Mouse (Mus musculus): ENCODE measurements at regions not wholly inside any gene's neighbourhood (a gene's known extent, or its start where the extent isn't known, plus 50 kb on each side); places are given as distances from the start of the nearest gene placed in this dataset.

GRCm38 (mm10) chr11:56285575-56286260 lies 244.9 kb upstream of the Nmur2 start:
- 74% methylated on average over 2 of the region's 2 CpGs for WGBS
- H3K4me2 ChIP-seq (ENCODE audit: low read depth, low read length) = no peak overlapping the region
- H3K9ac ChIP-seq (replicated peaks; ENCODE audit: low read length) = no peak overlapping the region
- H3K27me3 ChIP-seq (ENCODE audit: control insufficient read depth, insufficient read depth, low read length) = no peaks in the 10 kb centered on the region
- no peak overlapping the region for H3K4me3 ChIP-seq (ENCODE audit: low read depth, low read length)
- no peaks in the 10 kb centered on the region for H3K36me3 ChIP-seq (replicated peaks; ENCODE audit: control insufficient read depth, insufficient read depth, low read depth, low read length)
- H3K27ac ChIP-seq (replicated peaks; ENCODE audit: low read depth, low read length) = no peak overlapping the region
- H3K4me1 ChIP-seq (ENCODE audit: control insufficient read depth, insufficient read depth, low read length) = no peaks in the 10 kb centered on the region
- ATAC-seq (replicated peaks; ENCODE audit: insufficient number of reproducible peaks, low FRiP score, low TSS enrichment, low read depth) (no peak), DNase-seq (ENCODE audit: low spot score) (no peak)
- H3K9me3 ChIP-seq (replicated peaks; ENCODE audit: control insufficient read depth, low read length) = no peaks in the 10 kb centered on the region

GRCm38 (mm10) chr11:56281201-56281600 lies 240.4 kb upstream of the Nmur2 start:
- no peaks in the 10 kb centered on the region for H3K9me3 ChIP-seq (replicated peaks; ENCODE audit: control insufficient read depth, low read length)
- DNase-seq (ENCODE audit: low spot score) (no peak), ATAC-seq (replicated peaks; ENCODE audit: insufficient number of reproducible peaks, low FRiP score, low TSS enrichment, low read depth) (no peak)
- no peak overlapping the region for H3K4me3 ChIP-seq (ENCODE audit: low read depth, low read length)
- H3K27ac ChIP-seq (replicated peaks; ENCODE audit: low read depth, low read length) = no peak overlapping the region
- H3K36me3 ChIP-seq (replicated peaks; ENCODE audit: control insufficient read depth, insufficient read depth, low read depth, low read length) = no peaks in the 10 kb centered on the region
- H3K4me1 ChIP-seq (ENCODE audit: control insufficient read depth, insufficient read depth, low read length) = no peaks in the 10 kb centered on the region
- no peak overlapping the region for H3K4me2 ChIP-seq (ENCODE audit: low read depth, low read length)
- no peak overlapping the region for H3K9ac ChIP-seq (replicated peaks; ENCODE audit: low read length)
- no peaks in the 10 kb centered on the region for H3K27me3 ChIP-seq (ENCODE audit: control insufficient read depth, insufficient read depth, low read length)
- WGBS = 74% methylated on average over 4 of the region's 4 CpGs

- Histone ChIP-seq H3K4me2 (ENCODE audit: low read depth, low read length) (no peak overlapping the region), H3K4me1 (ENCODE audit: control insufficient read depth, insufficient read depth, low read length) (no peaks in the 10 kb centered on the region), H3K27me3 (ENCODE audit: control insufficient read depth, insufficient read depth, low read length) (no peaks in the 10 kb centered on the region), H3K9ac (replicated peaks; ENCODE audit: low read length) (no peak overlapping the region), H3K9me3 (replicated peaks; ENCODE audit: control insufficient read depth, low read length) (no peaks in the 10 kb centered on the region), H3K4me3 (ENCODE audit: low read depth, low read length) (no peak overlapping the region), H3K27ac (replicated peaks; ENCODE audit: low read depth, low read length) (no peak overlapping the region), H3K36me3 (replicated peaks; ENCODE audit: control insufficient read depth, insufficient read depth, low read depth, low read length) (no peaks in the 10 kb centered on the region)
- DNase-seq (ENCODE audit: low spot score) = no peak
- no peak for ATAC-seq (replicated peaks; ENCODE audit: insufficient number of reproducible peaks, low FRiP score, low TSS enrichment, low read depth)
- 65% methylated on average over 2 of the region's 2 CpGs for WGBS
Observed at GRCm38 (mm10) chr11:56280216-56280615, 239.4 kb upstream of the Nmur2 start.

GRCm38 (mm10) chr11:56269915-56270493 lies 229.2 kb upstream of the Nmur2 start:
- Histone ChIP-seq H3K36me3 (replicated peaks; ENCODE audit: control insufficient read depth, insufficient read depth, low read depth, low read length) (no peaks in the 10 kb centered on the region), H3K9ac (replicated peaks; ENCODE audit: low read length) (no peak overlapping the region), H3K27ac (replicated peaks; ENCODE audit: low read depth, low read length) (no peak overlapping the region), H3K9me3 (replicated peaks; ENCODE audit: control insufficient read depth, low read length) (no peaks in the 10 kb centered on the region), H3K4me1 (ENCODE audit: control insufficient read depth, insufficient read depth, low read length) (no peaks in the 10 kb centered on the region), H3K27me3 (ENCODE audit: control insufficient read depth, insufficient read depth, low read length) (no peaks in the 10 kb centered on the region), H3K4me3 (ENCODE audit: low read depth, low read length) (no peak overlapping the region), H3K4me2 (ENCODE audit: low read depth, low read length) (no peak overlapping the region)
- DNase-seq (ENCODE audit: low spot score) (no peak), ATAC-seq (replicated peaks; ENCODE audit: insufficient number of reproducible peaks, low FRiP score, low TSS enrichment, low read depth) (no peak)
- WGBS = 41% methylated on average over 3 of the region's 3 CpGs

- WGBS = 92% methylated on average over 10 of the region's 10 CpGs
- no peak for DNase-seq (ENCODE audit: low spot score)
- H3K27ac ChIP-seq (replicated peaks; ENCODE audit: low read depth, low read length) = no peak overlapping the region
- H3K9me3 ChIP-seq (replicated peaks; ENCODE audit: control insufficient read depth, low read length) = no peaks in the 10 kb centered on the region
- no peak overlapping the region for H3K9ac ChIP-seq (replicated peaks; ENCODE audit: low read length)
- no peaks in the 10 kb centered on the region for H3K4me1 ChIP-seq (ENCODE audit: control insufficient read depth, insufficient read depth, low read length)
- ATAC-seq (replicated peaks; ENCODE audit: insufficient number of reproducible peaks, low FRiP score, low TSS enrichment, low read depth) = no peak
- H3K4me2 ChIP-seq (ENCODE audit: low read depth, low read length) = no peak overlapping the region
- no peaks in the 10 kb centered on the region for H3K27me3 ChIP-seq (ENCODE audit: control insufficient read depth, insufficient read depth, low read length)
- H3K4me3 ChIP-seq (ENCODE audit: low read depth, low read length) = no peak overlapping the region
- H3K36me3 ChIP-seq (replicated peaks; ENCODE audit: control insufficient read depth, insufficient read depth, low read depth, low read length) = no peaks in the 10 kb centered on the region
Observed at GRCm38 (mm10) chr11:56262726-56263125, 221.9 kb upstream of the Nmur2 start.

- Histone ChIP-seq H3K4me3 (ENCODE audit: low read depth, low read length) (no peak overlapping the region), H3K4me2 (ENCODE audit: low read depth, low read length) (no peak overlapping the region), H3K4me1 (ENCODE audit: control insufficient read depth, insufficient read depth, low read length) (no peaks in the 10 kb centered on the region), H3K9me3 (replicated peaks; ENCODE audit: control insufficient read depth, low read length) (no peaks in the 10 kb centered on the region), H3K27ac (replicated peaks; ENCODE audit: low read depth, low read length) (no peak overlapping the region), H3K36me3 (replicated peaks; ENCODE audit: control insufficient read depth, insufficient read depth, low read depth, low read length) (no peaks in the 10 kb centered on the region), H3K27me3 (ENCODE audit: control insufficient read depth, insufficient read depth, low read length) (no peaks in the 10 kb centered on the region), H3K9ac (replicated peaks; ENCODE audit: low read length) (no peak overlapping the region)
- 84% methylated on average over 2 of the region's 2 CpGs for WGBS
- no peak for ATAC-seq (replicated peaks; ENCODE audit: insufficient number of reproducible peaks, low FRiP score, low TSS enrichment, low read depth)
- DNase-seq (ENCODE audit: low spot score) = no peak
Observed at GRCm38 (mm10) chr11:56256356-56256755, 215.5 kb upstream of the Nmur2 start.

GRCm38 (mm10) chr11:56254437-56254836 lies 213.6 kb upstream of the Nmur2 start:
- Histone ChIP-seq H3K9ac (replicated peaks; ENCODE audit: low read length) (no peak overlapping the region), H3K9me3 (replicated peaks; ENCODE audit: control insufficient read depth, low read length) (no peaks in the 10 kb centered on the region), H3K36me3 (replicated peaks; ENCODE audit: control insufficient read depth, insufficient read depth, low read depth, low read length) (no peaks in the 10 kb centered on the region), H3K4me3 (ENCODE audit: low read depth, low read length) (no peak overlapping the region), H3K27me3 (ENCODE audit: control insufficient read depth, insufficient read depth, low read length) (no peaks in the 10 kb centered on the region), H3K27ac (replicated peaks; ENCODE audit: low read depth, low read length) (no peak overlapping the region), H3K4me2 (ENCODE audit: low read depth, low read length) (no peak overlapping the region), H3K4me1 (ENCODE audit: control insufficient read depth, insufficient read depth, low read length) (no peaks in the 10 kb centered on the region)
- ATAC-seq (replicated peaks; ENCODE audit: insufficient number of reproducible peaks, low FRiP score, low TSS enrichment, low read depth) (no peak), DNase-seq (ENCODE audit: low spot score) (no peak)
- 90% methylated on average over 3 of the region's 3 CpGs for WGBS

GRCm38 (mm10) chr11:56247333-56247823 lies 206.6 kb upstream of the Nmur2 start:
- Histone ChIP-seq H3K9ac (replicated peaks; ENCODE audit: low read length) (no peak overlapping the region), H3K4me1 (ENCODE audit: control insufficient read depth, insufficient read depth, low read length) (no peaks in the 10 kb centered on the region), H3K4me3 (ENCODE audit: low read depth, low read length) (no peak overlapping the region), H3K4me2 (ENCODE audit: low read depth, low read length) (no peak overlapping the region), H3K36me3 (replicated peaks; ENCODE audit: control insufficient read depth, insufficient read depth, low read depth, low read length) (no peaks in the 10 kb centered on the region), H3K9me3 (replicated peaks; ENCODE audit: control insufficient read depth, low read length) (no peaks in the 10 kb centered on the region), H3K27me3 (ENCODE audit: control insufficient read depth, insufficient read depth, low read length) (no peaks in the 10 kb centered on the region), H3K27ac (replicated peaks; ENCODE audit: low read depth, low read length) (no peak overlapping the region)
- DNase-seq (ENCODE audit: low spot score) = no peak
- 25% methylated on average over 4 of the region's 4 CpGs for WGBS
- ATAC-seq (replicated peaks; ENCODE audit: insufficient number of reproducible peaks, low FRiP score, low TSS enrichment, low read depth) = no peak
